Mouse (Mus musculus) mouse embryonic stem cell (cell line): ENCODE results near the gene Cdhr4.

Experiments
- in situ Hi-C, 2 experiments: fragments of 300-500 bp; cut with MboI; formaldehyde crosslinking; loops; 1 replicate in 1 of 2; 3 replicates in 1 of 2; pipeline ENCODE4 v1.14.3; 2019 to 2020; ENCODE audit warnings: low sequenced_read_pairs in 2 of 2, low pct_unique_long_range_greater_than_20kb in 1 of 2, mixed read lengths in 1 of 2; ENCODE audit not compliant: unreplicated experiment in 1 of 2

The Cdhr4 gene

GRCm38 (mm10) chr9:107971690-107972541, 20.4 kb upstream of the Cdhr4 start:
- in situ Hi-C loops: no loop called here

- in situ Hi-C loops: no loop called here
Observed at GRCm38 (mm10) chr9:107974491-107975171, 17.7 kb upstream of the Cdhr4 start.

GRCm38 (mm10) chr9:107975399-107976386, 16.6 kb upstream of the Cdhr4 start, which contains the start of gene Uba7:
TSS of gene Uba7 (plus strand) at chr9:107975505.
- in situ Hi-C loops: no loop called here

- in situ Hi-C loops: no loop called here
Observed at GRCm38 (mm10) chr9:107978815-107979214, 13.5 kb upstream of the Cdhr4 start.

- in situ Hi-C loops: no loop called here
Observed at GRCm38 (mm10) chr9:107981684-107982605, 10.4 kb upstream of the Cdhr4 start.

- in situ Hi-C loops: no loop called here
Observed at GRCm38 (mm10) chr9:107982681-107983346, 9.5 kb upstream of the Cdhr4 start, which contains the start of gene Gm20661. TSS of gene Gm20661 (plus strand) at chr9:107983058.

GRCm38 (mm10) chr9:107983421-107983890, 8.8 kb upstream of the Cdhr4 start:
- in situ Hi-C loops: no loop called here

- in situ Hi-C loops: no loop called here
Observed at GRCm38 (mm10) chr9:107984052-107984753, 8.1 kb upstream of the Cdhr4 start.

GRCm38 (mm10) chr9:107984754-107985055, 7.6 kb upstream of the Cdhr4 start:
- in situ Hi-C loops: no loop called here

GRCm38 (mm10) chr9:107985131-107986119, 6.9 kb upstream of the Cdhr4 start, which contains the start of gene Inka1:
TSS of gene Inka1 (minus strand) at chr9:107985879.
- in situ Hi-C loops: no loop called here

- in situ Hi-C loops: no loop called here
Observed at GRCm38 (mm10) chr9:107986376-107986775, 5.9 kb upstream of the Cdhr4 start.

- in situ Hi-C loops: no loop called here
Observed at GRCm38 (mm10) chr9:107987950-107988349, 4.3 kb upstream of the Cdhr4 start.

- in situ Hi-C loops: no loop called here
Observed at GRCm38 (mm10) chr9:107993013-107993412, 716 bp downstream of the Cdhr4 start.

- in situ Hi-C loops: no loop called here
Observed at GRCm38 (mm10) chr9:107994464-107994863, 2.2 kb downstream of the Cdhr4 start.

- in situ Hi-C loops: no loop called here
Observed at GRCm38 (mm10) chr9:107995513-107995912, 3.2 kb downstream of the Cdhr4 start.
